Mouse (Mus musculus) megakaryocyte, embryonic 14.5 days (primary cell): ENCODE results near the gene Man1c1. TPM values are rescaled to one million over a fixed set of nuclear protein-coding genes. Genes with fewer than 3 reads are reported as not detected.

Experiments used
- H3K27me3 ChIP-seq: replicated peaks from 2 replicates; pipeline ENCODE3; 2012; ENCODE audit warnings: inconsistent platforms
- H3K36me3 ChIP-seq: replicated peaks from 2 replicates; pipeline ENCODE3; 2012; ENCODE audit warnings: low read length, inconsistent platforms, mixed read lengths
- H3K4me1 ChIP-seq: 2 replicates; pipeline ENCODE4 v1.6.1; 2012; ENCODE audit warnings: inconsistent platforms
- H3K4me3 ChIP-seq: replicated peaks from 2 replicates; pipeline ENCODE3; 2012; ENCODE audit warnings: moderate library complexity, mild to moderate bottlenecking, inconsistent platforms
- H3K9me3 ChIP-seq: 2 replicates; pipeline ENCODE4 v1.6.1; 2012; ENCODE audit warnings: inconsistent platforms
- FLI1 ChIP-seq: IDR thresholded peaks from 2 replicates; pipeline ENCODE4 v1.6.1; 2012; ENCODE audit warnings: low read length, inconsistent platforms, mixed read lengths
- GATA1 ChIP-seq: IDR thresholded peaks from 3 replicates; pipeline ENCODE4 v1.6.1; 2012; ENCODE audit warnings: mixed read lengths, low read length, inconsistent platforms, borderline replicate concordance
- polyA plus RNA-seq: library from polyadenylated mRNA; stranded (reverse); fragments of >175 nt; gene quantifications from 2 replicates; pipeline ENCODE4 v1.2.3, GENCODE M21; 2012; ENCODE audit warnings: low replicate concordance; ENCODE audit not compliant: insufficient read depth

Man1c1 gene
- polyA plus RNA-seq, 1 experiment, result 5.9 TPM

- no peaks in the 10 kb centered on the region for H3K36me3 ChIP-seq
- peaks cover 26% of the 10 kb centered on the region for H3K4me1 ChIP-seq
- H3K27me3 ChIP-seq, result peaks cover 86% of the 10 kb centered on the region
- H3K4me3 ChIP-seq, result peak overlapping the region; percentile 56
- 0 out of 2 replicates have a peak, but pooled peaks cover 5% of the 10 kb centered on the region for H3K9me3 ChIP-seq
- TF ChIP-seq GATA1, result no peak
Observed at GRCm38 (mm10) chr4:134701934-134702333, 2.2 kb downstream of the Man1c1 start.

GRCm38 (mm10) chr4:134700911-134701310, 3.2 kb downstream of the Man1c1 start:
- TF ChIP-seq GATA1, result no peak
- TF ChIP-seq FLI1, result no peak
- H3K27me3 ChIP-seq, result peaks cover 89% of the 10 kb centered on the region

GRCm38 (mm10) chr4:134693202-134693940, 10.7 kb downstream of the Man1c1 start:
- Histone ChIP-seq H3K4me3 (no peak overlapping the region), H3K9me3 (peaks cover 26% of the 10 kb centered on the region), H3K4me1 (no peaks in the 10 kb centered on the region), H3K27me3 (peaks cover 59% of the 10 kb centered on the region), H3K36me3 (no peaks in the 10 kb centered on the region)
- TF ChIP-seq GATA1, result no peak
- TF ChIP-seq FLI1, result no peak

More at GRCm38 (mm10) chr4:134700911-134701310, 3.2 kb downstream of the Man1c1 start:
- Histone ChIP-seq H3K4me3 (peak overlapping the region; percentile 56), H3K36me3 (no peaks in the 10 kb centered on the region), H3K9me3 (0 out of 2 replicates have a peak, but pooled peaks cover 5% of the 10 kb centered on the region), H3K4me1 (peaks cover 26% of the 10 kb centered on the region)

GRCm38 (mm10) chr4:134692388-134692787, 11.7 kb downstream of the Man1c1 start:
- Histone ChIP-seq H3K4me1 (no peaks in the 10 kb centered on the region), H3K36me3 (no peaks in the 10 kb centered on the region), H3K27me3 (peaks cover 61% of the 10 kb centered on the region), H3K4me3 (no peak overlapping the region), H3K9me3 (peaks cover 30% of the 10 kb centered on the region)
- TF ChIP-seq FLI1 (no peak), GATA1 (no peak)

GRCm38 (mm10) chr4:134686022-134686661, 17.9 kb downstream of the Man1c1 start:
- TF ChIP-seq GATA1, result no peak
- no peak for TF ChIP-seq FLI1
- Histone ChIP-seq H3K27me3 (peaks cover 72% of the 10 kb centered on the region), H3K36me3 (peaks cover 4% of the 10 kb centered on the region), H3K4me1 (peaks cover 20% of the 10 kb centered on the region), H3K4me3 (no peak overlapping the region), H3K9me3 (peaks cover 56% of the 10 kb centered on the region)

- peaks cover 54% of the 10 kb centered on the region for H3K9me3 ChIP-seq
- H3K4me3 ChIP-seq, result no peak overlapping the region
- peaks cover 4% of the 10 kb centered on the region for H3K36me3 ChIP-seq
- H3K27me3 ChIP-seq, result peaks cover 74% of the 10 kb centered on the region
- peaks cover 20% of the 10 kb centered on the region for H3K4me1 ChIP-seq
- TF ChIP-seq GATA1 (no peak), FLI1 (no peak)
Observed at GRCm38 (mm10) chr4:134684637-134685338, 19.3 kb downstream of the Man1c1 start.

- Histone ChIP-seq H3K36me3 (peaks cover 4% of the 10 kb centered on the region), H3K9me3 (peaks cover 54% of the 10 kb centered on the region), H3K4me3 (no peak overlapping the region), H3K4me1 (peaks cover 20% of the 10 kb centered on the region), H3K27me3 (peaks cover 80% of the 10 kb centered on the region)
- TF ChIP-seq GATA1 (no peak), FLI1 (no peak)
Observed at GRCm38 (mm10) chr4:134683892-134684291, 20.2 kb downstream of the Man1c1 start.

- Histone ChIP-seq H3K9me3 (peaks cover 50% of the 10 kb centered on the region), H3K4me1 (peaks cover 20% of the 10 kb centered on the region), H3K36me3 (peaks cover 4% of the 10 kb centered on the region), H3K4me3 (no peak overlapping the region), H3K27me3 (peaks cover 84% of the 10 kb centered on the region)
- TF ChIP-seq GATA1, result no peak
Observed at GRCm38 (mm10) chr4:134683008-134683407, 21.1 kb downstream of the Man1c1 start.

- peaks cover 44% of the 10 kb centered on the region for H3K9me3 ChIP-seq
- H3K4me1 ChIP-seq, result peaks cover 20% of the 10 kb centered on the region
- no peak overlapping the region for H3K4me3 ChIP-seq
- peaks cover 4% of the 10 kb centered on the region for H3K36me3 ChIP-seq
- peaks cover 85% of the 10 kb centered on the region for H3K27me3 ChIP-seq
- TF ChIP-seq FLI1 (no peak), GATA1 (no peak)
Observed at GRCm38 (mm10) chr4:134682423-134682822, 21.7 kb downstream of the Man1c1 start.

- H3K36me3 ChIP-seq, result peaks cover 4% of the 10 kb centered on the region
- TF ChIP-seq FLI1 (no peak), GATA1 (no peak)
- H3K9me3 ChIP-seq, result peaks cover 38% of the 10 kb centered on the region
- H3K27me3 ChIP-seq, result peaks cover 85% of the 10 kb centered on the region
- peaks cover 20% of the 10 kb centered on the region for H3K4me1 ChIP-seq
- H3K4me3 ChIP-seq, result no peak overlapping the region
Observed at GRCm38 (mm10) chr4:134681819-134682218, 22.3 kb downstream of the Man1c1 start.
